Mouse (Mus musculus): ENCODE data around the gene Tubb1. TPM values are rescaled to one million over a fixed set of nuclear protein-coding genes. Genes with fewer than 3 reads are reported as not detected.

Gene Tubb1
- total RNA-seq (2023): 0.42 to 1.6 TPM (median 0.69 TPM) in 4 replicates

DNA sequence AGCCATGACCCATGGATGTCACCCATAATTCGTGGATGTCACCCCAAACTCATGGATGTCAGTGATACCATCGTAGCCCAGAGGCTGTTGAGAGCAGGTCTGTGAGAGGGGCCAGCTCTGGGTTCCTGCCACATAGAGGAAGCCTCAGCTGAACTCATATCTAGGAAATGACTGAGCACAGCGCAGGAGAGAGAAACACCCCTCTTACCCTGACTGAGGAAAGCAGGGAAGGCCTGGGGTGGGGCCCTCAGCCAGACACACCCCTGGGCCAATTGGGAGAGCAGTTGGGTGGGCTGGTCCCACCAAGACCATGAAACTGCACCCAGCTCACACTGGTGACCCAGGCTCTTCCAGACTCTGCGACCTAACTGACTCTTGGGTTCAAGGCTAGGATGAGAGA lies at the start of gene Tubb1:
TSS of gene Tubb1 (plus strand) at position 343 of the 400 bp plus-strand sequence.

DNA sequence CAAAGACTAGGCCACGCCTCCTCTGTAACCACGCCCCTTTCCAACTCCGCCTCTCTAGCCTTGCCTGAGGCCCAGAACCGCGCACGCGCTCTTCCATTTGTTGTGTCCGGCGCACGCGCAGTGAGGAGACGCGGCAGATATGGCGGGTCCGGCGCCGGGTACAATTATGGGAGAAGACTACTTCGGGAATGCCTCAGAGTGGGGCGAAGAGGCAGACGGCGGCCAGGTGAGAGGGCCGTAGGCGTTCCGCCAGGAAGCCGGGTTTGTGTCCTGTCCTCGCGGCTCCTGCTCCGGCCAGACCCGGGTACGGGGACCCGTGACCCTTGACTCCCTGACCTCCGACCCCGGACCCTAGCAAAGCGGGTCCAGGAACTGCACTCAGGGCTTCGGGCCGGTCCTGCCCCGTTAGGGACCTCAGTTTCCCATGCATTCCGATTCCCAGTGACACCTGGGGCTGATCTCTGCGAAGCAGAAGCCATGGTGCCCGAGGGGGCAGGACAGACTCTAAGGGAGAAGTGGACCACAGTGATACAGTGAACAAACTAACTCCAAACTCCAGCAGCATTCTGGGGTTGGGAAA lies 34.7 kb upstream of the Tubb1 start, which contains the start of gene Nelfcd:
TSS of gene Nelfcd (plus strand) at position 74 of the 580 bp plus-strand sequence.

DNA sequence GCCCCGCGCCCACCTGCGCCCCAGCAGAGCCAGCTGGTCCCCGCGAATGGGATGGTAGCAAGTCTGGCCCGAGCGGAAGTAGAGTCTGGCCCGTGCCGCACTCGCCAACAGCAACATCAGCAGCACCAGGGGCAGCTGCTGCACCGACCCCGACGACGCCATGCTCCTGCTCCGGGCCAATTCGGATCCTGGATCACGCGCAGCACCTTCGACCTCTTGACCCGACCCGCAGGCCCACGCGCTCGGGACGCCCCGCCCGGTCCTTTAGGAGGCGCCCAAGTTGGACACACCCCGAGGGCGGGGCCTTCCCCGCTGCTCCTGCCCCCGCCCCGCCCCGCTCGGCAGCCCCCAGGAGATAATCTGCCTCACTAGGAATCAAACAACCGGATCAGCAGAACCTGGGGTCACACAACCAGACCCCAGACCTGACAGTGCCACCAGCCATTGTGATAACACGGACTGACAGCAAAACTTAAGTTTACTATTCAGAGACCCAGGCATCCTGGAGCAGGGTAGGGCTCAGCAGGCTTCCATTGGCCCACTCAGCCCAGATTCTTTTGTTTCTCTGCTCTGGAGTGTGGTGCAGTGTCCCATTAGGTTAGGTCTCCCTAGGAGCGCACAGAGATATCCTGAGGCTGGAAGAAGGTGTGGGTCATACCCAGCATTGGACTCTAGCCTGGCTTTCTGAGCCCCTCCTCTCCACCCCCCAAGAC lies 11.6 kb upstream of the Tubb1 start, which contains the start of gene Ctsz:
TSS of gene Ctsz (minus strand) at position 303 of the 713 bp plus-strand sequence.

DNA sequence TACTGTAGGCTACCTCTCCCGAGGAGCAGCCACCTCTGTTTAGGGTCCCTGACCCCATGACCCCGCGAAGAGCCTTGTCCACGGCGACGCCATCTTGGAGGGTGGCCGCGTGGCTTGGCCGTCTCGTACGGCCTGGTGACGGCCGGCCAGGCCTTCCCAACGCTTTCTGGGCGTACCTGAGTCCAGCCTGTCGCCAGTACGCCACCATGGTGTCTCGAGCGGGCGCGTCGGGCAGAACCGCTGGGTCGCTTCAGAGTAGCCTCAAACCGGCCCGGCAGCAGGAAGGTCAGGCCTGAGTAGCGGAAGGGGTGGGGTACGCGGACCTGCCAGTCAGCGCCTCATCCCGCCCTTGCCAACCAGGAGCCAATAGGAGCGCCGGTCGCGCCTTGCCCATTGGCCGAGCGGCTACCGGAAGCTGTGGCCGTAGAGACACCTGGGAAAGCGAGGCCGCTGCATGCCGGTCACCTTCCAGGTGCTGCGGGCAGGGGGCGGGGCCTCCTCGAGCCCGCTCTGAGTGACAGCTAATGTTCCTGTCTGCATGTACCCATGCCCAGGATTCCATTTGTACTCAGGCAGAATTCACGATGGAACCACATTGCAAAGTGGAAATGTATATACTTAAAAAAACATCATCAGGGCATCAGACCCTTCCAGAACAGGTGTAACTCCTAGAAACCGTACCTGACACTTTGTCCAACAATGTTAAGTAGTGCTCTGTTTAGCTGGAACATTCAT lies 13.5 kb downstream of the Tubb1 start, which contains the start of gene Atp5e:
TSS of gene Atp5e (minus strand) at position 317 of the 735 bp plus-strand sequence.

DNA sequence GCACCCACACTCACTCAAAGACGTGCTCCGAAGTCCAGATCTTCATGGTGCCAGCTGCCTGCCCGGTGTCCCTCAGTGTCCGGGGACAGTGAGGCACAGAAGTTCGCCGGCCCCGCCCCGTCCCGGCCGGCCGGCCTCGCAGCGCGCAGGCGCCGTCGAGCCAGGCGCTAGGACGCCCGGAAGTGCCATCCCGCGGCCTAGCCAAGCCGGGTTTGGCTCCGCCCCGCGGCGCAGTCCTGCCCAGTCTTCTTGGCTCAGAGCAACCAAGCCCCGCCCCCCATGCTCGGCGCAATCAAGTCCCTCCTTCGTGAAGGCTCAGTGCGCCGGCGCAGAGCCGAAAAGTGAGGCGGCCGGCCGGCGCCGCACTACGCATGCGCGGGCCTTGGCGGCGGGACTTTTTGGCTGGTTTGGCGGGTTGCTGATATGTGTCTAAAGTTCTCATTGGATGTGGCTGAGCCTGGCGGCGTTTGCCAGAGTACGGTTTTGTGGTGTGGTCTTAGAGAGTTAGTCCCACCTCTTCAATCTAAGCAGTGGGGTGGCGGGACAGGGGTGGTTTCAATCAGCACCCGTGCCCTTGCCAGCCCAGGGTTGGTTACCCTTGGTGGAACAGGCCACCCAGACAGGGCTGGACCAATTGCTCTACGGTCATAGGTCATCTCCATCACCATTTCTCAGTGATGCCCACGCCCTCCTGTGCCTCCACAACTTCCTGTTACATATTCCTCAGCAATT lies 22.5 kb downstream of the Tubb1 start, which contains the start of gene Prelid3b:
TSS of gene Prelid3b (minus strand) at position 264 of the 732 bp plus-strand sequence.

Other genes starting within 250 kb of the Tubb1 start
- gene Gnas, start 166.4 kb upstream of the Tubb1 start, total RNA-seq (2023): 709 to 764 TPM (median 729 TPM) in 4 replicates
- gene Gm20721, start 104.0 kb upstream of the Tubb1 start, total RNA-seq (2023): 0.66 to 1.1 TPM (median 0.67 TPM) in 3 of 4 replicates, not detected in the other
- gene Nelfcd, start 34.9 kb upstream of the Tubb1 start, total RNA-seq (2023): 57.0 to 68.9 TPM (median 59.0 TPM) in 4 replicates
- gene Ctsz, start 11.7 kb upstream of the Tubb1 start, total RNA-seq (2023): 190 to 209 TPM (median 202 TPM) in 4 replicates
- 210 to 245 TPM (median 240 TPM) in 4 replicates for gene Atp5e, start 13.4 kb downstream of the Tubb1 start, total RNA-seq (2023)
- gene Prelid3b, start 22.4 kb downstream of the Tubb1 start, total RNA-seq (2023): 55.3 to 61.4 TPM (median 57.0 TPM) in 4 replicates
- 55.5 to 62.7 TPM (median 56.6 TPM) in 4 replicates for gene Zfp831, start 192.8 kb downstream of the Tubb1 start, total RNA-seq (2023)

All from B cell, adult 62 days (primary cell).